ENCODE assay signal across 12 mouse cellular contexts in genomic region chr17:49342636-49343035, GRCm38 (mm10).
"Had no signal": no experiment of that assay in that cellular context is flagged by ENCODE, and none has a peak within 500 bp of the region (broad histone marks: within the 10 kb centered on the region; RNA-seq: fewer than 3 reads in every experiment).

No protein-coding gene starts in this region.

- H3K4me3 ChIP-seq: limb, embryonic 12.5 days; midbrain, embryonic 13.5 days; stomach, embryonic 15.5 days had no signal

- DNase-seq: layer of hippocampus, adult 9-11 months; lung, adult 18-20 months; lung, postnatal 36 days; right cerebral cortex, postnatal 14 days; thymus, adult 2 months; thymus, postnatal 25 days had no signal

- H3K9ac ChIP-seq: limb, embryonic 12.5 days; liver, embryonic 14.5 days; midbrain, embryonic 13.5 days; stomach, embryonic 15.5 days had no signal

- H3K9me3 ChIP-seq: midbrain, embryonic 13.5 days; stomach, embryonic 15.5 days had no signal

- H3K36me3 ChIP-seq: limb, embryonic 12.5 days; midbrain, embryonic 13.5 days; stomach, embryonic 15.5 days had no signal

- ATAC-seq: intestine, postnatal 0 days; lung, postnatal 0 days; midbrain, embryonic 13.5 days had no signal

- H3K27me3 ChIP-seq: limb, embryonic 12.5 days; midbrain, embryonic 13.5 days; stomach, embryonic 15.5 days had no signal

- H3K27ac ChIP-seq: limb, embryonic 12.5 days; liver, embryonic 14.5 days; midbrain, embryonic 13.5 days; stomach, embryonic 15.5 days had no signal

- H3K4me2 ChIP-seq: limb, embryonic 12.5 days; midbrain, embryonic 13.5 days; stomach, embryonic 15.5 days had no signal

- H3K4me1 ChIP-seq: limb, embryonic 12.5 days; midbrain, embryonic 13.5 days; stomach, embryonic 15.5 days had no signal
